Mouse (Mus musculus) liver, embryonic 11.5 days (tissue): ENCODE measurements at regions not wholly inside any gene's neighbourhood (a gene's known extent, or its start where the extent isn't known, plus 50 kb on each side); places are given as distances from the start of the nearest gene placed in this dataset.

Experiments used
- ATAC-seq: fragments of 200-750 bp; cut with Nextera tagmentation; replicated peaks from 2 replicates; pipeline ENCODE4 v1.8.0; 2017; ENCODE audit warnings: moderate number of reproducible peaks, mild to moderate bottlenecking, moderate TSS enrichment, moderate library complexity; ENCODE audit not compliant: low FRiP score
- DNase-seq: peaks from one replicate; pipeline ENCODE4 v3.0.0-alpha.2; 2017; ENCODE audit warnings: low spot score
- H3K27ac ChIP-seq: fragments of 300-500 bp; sonication (generic); 2 replicates; pipeline ENCODE4 v1.5.1; 2014; ENCODE audit warnings: mild to moderate bottlenecking, low read depth, low read length, control low read depth
- H3K27me3 ChIP-seq: fragments of 300-500 bp; sonication (generic); replicated peaks from 2 replicates; pipeline ENCODE4 v1.6.1; 2014; ENCODE audit warnings: low read length, mixed read lengths; ENCODE audit not compliant: control insufficient read depth, insufficient read depth
- H3K36me3 ChIP-seq: fragments of 300-500 bp; sonication (generic); 2 replicates; pipeline ENCODE4 v1.6.1; 2014; ENCODE audit warnings: mild to moderate bottlenecking, low read length, moderate library complexity, mixed read lengths; ENCODE audit not compliant: control insufficient read depth, insufficient read depth
- H3K4me1 ChIP-seq: fragments of 300-500 bp; sonication (generic); replicated peaks from 2 replicates; pipeline ENCODE4 v1.6.1; 2014; ENCODE audit warnings: low read length, mixed read lengths; ENCODE audit not compliant: control insufficient read depth, insufficient read depth
- H3K4me2 ChIP-seq: fragments of 300-500 bp; sonication (generic); 2 replicates; pipeline ENCODE4 v1.6.1; 2014; ENCODE audit warnings: mild to moderate bottlenecking, control low read depth, moderate library complexity
- H3K4me3 ChIP-seq: fragments of 300-500 bp; sonication (generic); 2 replicates; pipeline ENCODE4 v1.5.1; 2014; ENCODE audit warnings: low read depth, low read length, control low read depth
- H3K9ac ChIP-seq: fragments of 300-500 bp; sonication (generic); 2 replicates; pipeline ENCODE4 v1.6.1; 2014; ENCODE audit warnings: low read depth, low read length, control low read depth
- H3K9me3 ChIP-seq: fragments of 300-500 bp; sonication (generic); 2 replicates; pipeline ENCODE4 v1.6.1; 2016; ENCODE audit warnings: low read length, inconsistent platforms, mixed read lengths; ENCODE audit not compliant: control insufficient read depth
- WGBS: fragments of 180-500 bp; shearing (Covaris S2); extraction: QIAGEN DNeasy Blood & Tissue Kit; methylation state at CpG from one replicate; pipeline ENCODE4 v1.1.7; 2014; 5-methylcytosine and 5-hydroxymethylcytosine counted together

GRCm38 (mm10) chrX:162359767-162360545, 200.4 kb upstream of the Nhs start:
- H3K9ac ChIP-seq: no peak overlapping the region
- no peak overlapping the region for H3K4me3 ChIP-seq
- DNase-seq: no peak
- no peak overlapping the region for H3K27ac ChIP-seq
- no peak overlapping the region for H3K4me2 ChIP-seq
- ATAC-seq: no peak
- H3K36me3 ChIP-seq: no peaks in the 10 kb centered on the region
- no peaks in the 10 kb centered on the region for H3K9me3 ChIP-seq
- no peaks in the 10 kb centered on the region for H3K4me1 ChIP-seq
- WGBS: 61% methylated on average over 9 of the region's 9 CpGs
- H3K27me3 ChIP-seq: peaks cover 7% of the 10 kb centered on the region

- Histone ChIP-seq H3K27me3 (no peaks in the 10 kb centered on the region; the same call in none of the 2 replicates), H3K36me3 (no peaks in the 10 kb centered on the region), H3K4me3 (no peak overlapping the region), H3K9ac (no peak overlapping the region), H3K9me3 (no peaks in the 10 kb centered on the region), H3K27ac (no peak overlapping the region), H3K4me1 (no peaks in the 10 kb centered on the region), H3K4me2 (no peak overlapping the region)
- no peak for ATAC-seq
- 51% methylated on average over 4 of the region's 4 CpGs for WGBS
- DNase-seq: no peak
Observed at GRCm38 (mm10) chrX:162348341-162348740, 188.8 kb upstream of the Nhs start.

- Histone ChIP-seq H3K4me3 (no peak overlapping the region), H3K27me3 (no peaks in the 10 kb centered on the region; the same call in none of the 2 replicates), H3K9me3 (no peaks in the 10 kb centered on the region), H3K27ac (no peak overlapping the region), H3K9ac (no peak overlapping the region), H3K4me1 (no peaks in the 10 kb centered on the region), H3K36me3 (no peaks in the 10 kb centered on the region), H3K4me2 (no peak overlapping the region)
- 43% methylated on average over 2 of the region's 2 CpGs for WGBS
- no peak for DNase-seq
- no peak for ATAC-seq
Observed at GRCm38 (mm10) chrX:162347886-162348285, 188.4 kb upstream of the Nhs start.

- WGBS: 69% methylated on average over 3 of the region's 3 CpGs
- H3K4me3 ChIP-seq: no peak overlapping the region
- H3K4me1 ChIP-seq: no peaks in the 10 kb centered on the region
- no peaks in the 10 kb centered on the region for H3K36me3 ChIP-seq
- no peak for DNase-seq
- no peaks in the 10 kb centered on the region for H3K9me3 ChIP-seq
- no peaks in the 10 kb centered on the region; the same call in none of the 2 replicates for H3K27me3 ChIP-seq
- no peak overlapping the region for H3K27ac ChIP-seq
- no peak for ATAC-seq
- no peak overlapping the region for H3K9ac ChIP-seq
- H3K4me2 ChIP-seq: no peak overlapping the region
Observed at GRCm38 (mm10) chrX:162345497-162346143, 186.1 kb upstream of the Nhs start.

- H3K27ac ChIP-seq: no peak overlapping the region
- WGBS: 81% methylated on average over 5 of the region's 5 CpGs
Observed at GRCm38 (mm10) chrX:162332121-162332520, 172.6 kb upstream of the Nhs start.

GRCm38 (mm10) chrX:162307646-162308045, 148.1 kb upstream of the Nhs start:
- Histone ChIP-seq H3K9ac (no peak overlapping the region), H3K27ac (no peak overlapping the region), H3K4me1 (no peaks in the 10 kb centered on the region), H3K27me3 (no peaks in the 10 kb centered on the region; the same call in 1 of the 2 replicates), H3K4me3 (no peak overlapping the region), H3K36me3 (no peaks in the 10 kb centered on the region), H3K4me2 (no peak overlapping the region), H3K9me3 (no peaks in the 10 kb centered on the region)
- DNase-seq: no peak
- ATAC-seq: no peak
- WGBS: 62% methylated on average over 2 of the region's 2 CpGs

More at GRCm38 (mm10) chrX:162332121-162332520, 172.6 kb upstream of the Nhs start:
- Histone ChIP-seq H3K36me3 (no peaks in the 10 kb centered on the region), H3K9me3 (no peaks in the 10 kb centered on the region), H3K4me1 (no peaks in the 10 kb centered on the region), H3K4me2 (no peak overlapping the region), H3K27me3 (no peaks in the 10 kb centered on the region), H3K4me3 (no peak overlapping the region), H3K9ac (no peak overlapping the region)
- DNase-seq (no peak), ATAC-seq (no peak)

- H3K9ac ChIP-seq: no peak overlapping the region
- DNase-seq (no peak), ATAC-seq (no peak)
- H3K36me3 ChIP-seq: no peaks in the 10 kb centered on the region
- no peaks in the 10 kb centered on the region; the same call in 1 of the 2 replicates for H3K27me3 ChIP-seq
- H3K4me2 ChIP-seq: no peak overlapping the region
- no peak overlapping the region for H3K4me3 ChIP-seq
- H3K9me3 ChIP-seq: no peaks in the 10 kb centered on the region
- H3K4me1 ChIP-seq: no peaks in the 10 kb centered on the region
- no peak overlapping the region for H3K27ac ChIP-seq
Observed at GRCm38 (mm10) chrX:162304145-162304544, 144.6 kb upstream of the Nhs start.

- no peak overlapping the region for H3K4me3 ChIP-seq
- no peak overlapping the region for H3K27ac ChIP-seq
- H3K27me3 ChIP-seq: no peaks in the 10 kb centered on the region; the same call in 1 of the 2 replicates
- no peak for ATAC-seq
- H3K9ac ChIP-seq: no peak overlapping the region
- H3K4me2 ChIP-seq: no peak overlapping the region
- no peak for DNase-seq
- H3K4me1 ChIP-seq: no peaks in the 10 kb centered on the region
- H3K36me3 ChIP-seq: no peaks in the 10 kb centered on the region
- no peaks in the 10 kb centered on the region for H3K9me3 ChIP-seq
Observed at GRCm38 (mm10) chrX:162302788-162303187, 143.3 kb upstream of the Nhs start.

- no peaks in the 10 kb centered on the region for H3K36me3 ChIP-seq
- WGBS: 90% methylated on average over 1 of the region's 1 CpGs
- no peak overlapping the region for H3K9ac ChIP-seq
- DNase-seq: no peak
- H3K4me1 ChIP-seq: no peaks in the 10 kb centered on the region
- no peaks in the 10 kb centered on the region for H3K27me3 ChIP-seq
- H3K4me2 ChIP-seq: no peak overlapping the region
- H3K27ac ChIP-seq: no peak overlapping the region
- no peak for ATAC-seq
- no peak overlapping the region for H3K4me3 ChIP-seq
- H3K9me3 ChIP-seq: no peaks in the 10 kb centered on the region
Observed at GRCm38 (mm10) chrX:162291234-162291633, 131.7 kb upstream of the Nhs start.
